In the genomic region with DNA sequence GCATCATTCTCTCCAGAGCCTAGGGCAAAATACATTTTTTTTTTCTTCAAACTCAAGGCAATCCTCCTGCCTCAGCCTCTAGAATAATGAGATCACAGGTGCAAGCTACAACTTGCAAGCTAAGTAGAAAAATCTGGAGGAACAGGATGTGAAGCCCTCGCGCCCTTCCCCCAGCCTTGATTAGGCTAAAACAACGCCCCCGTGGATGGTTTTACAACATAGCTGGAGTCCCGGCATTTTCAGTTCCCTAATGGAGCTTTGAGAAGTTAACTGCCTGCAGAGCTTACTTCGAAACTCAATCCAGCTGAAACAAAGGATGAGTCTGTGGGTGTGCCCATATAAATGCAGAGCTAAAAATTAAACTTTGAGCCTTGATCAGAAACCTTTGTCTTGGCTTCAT, we compare ENCODE assay signal across 19 mouse cellular contexts.
"Had no signal": no experiment of that assay in that cellular context is flagged by ENCODE, and none has a peak within 500 bp of the region (broad histone marks: within the 10 kb centered on the region; RNA-seq: fewer than 3 reads in every experiment).

No protein-coding gene starts in this region.

- H3K4me2 ChIP-seq: limb, embryonic 13.5 days; liver, embryonic 15.5 days; lung, embryonic 15.5 days; midbrain, embryonic 12.5 days; neural tube, embryonic 15.5 days had no signal

- ATAC-seq: midbrain, embryonic 16.5 days had no signal

- H3K27me3 ChIP-seq: limb, embryonic 13.5 days; liver, embryonic 15.5 days; lung, embryonic 15.5 days; midbrain, embryonic 12.5 days; neural tube, embryonic 15.5 days had no signal

- H3K4me1 ChIP-seq: limb, embryonic 13.5 days; liver, embryonic 15.5 days; lung, embryonic 15.5 days; midbrain, embryonic 12.5 days; neural tube, embryonic 15.5 days had no signal

- H3K36me3 ChIP-seq: liver, embryonic 15.5 days; lung, embryonic 15.5 days; neural tube, embryonic 15.5 days had no signal

- H3K4me3 ChIP-seq: layer of hippocampus, adult 2 months; limb, embryonic 13.5 days; liver, embryonic 15.5 days; lung, embryonic 15.5 days; midbrain, embryonic 12.5 days; myocyte; neural tube, embryonic 15.5 days had no signal

- DNase-seq: kidney, adult 11 months; kidney, adult 9 months; kidney, postnatal 36 days; layer of hippocampus, postnatal 36 days; left cerebral cortex, postnatal 4 days; retina, postnatal 1 day; right cerebral cortex, postnatal 4 days; spleen, adult 18-20 months; thymus, adult 18-20 months; thymus, postnatal 14 days had no signal

- H3K27ac ChIP-seq: kidney, postnatal 0 days; layer of hippocampus, adult 2 months; limb, embryonic 13.5 days; liver, embryonic 15.5 days; lung, embryonic 15.5 days; midbrain, embryonic 12.5 days; neural tube, embryonic 15.5 days had no signal

- H3K9me3 ChIP-seq: limb, embryonic 13.5 days; liver, embryonic 15.5 days; lung, embryonic 15.5 days; midbrain, embryonic 12.5 days; neural tube, embryonic 15.5 days had no signal

- H3K9ac ChIP-seq: limb, embryonic 13.5 days; liver, embryonic 15.5 days; lung, embryonic 15.5 days; midbrain, embryonic 12.5 days; neural tube, embryonic 15.5 days had no signal
